Mouse (Mus musculus): ENCODE measurements at regions not wholly inside any gene's neighbourhood (a gene's known extent, or its start where the extent isn't known, plus 50 kb on each side); places are given as distances from the start of the nearest gene placed in this dataset.

- Histone ChIP-seq H3K4me3 (ENCODE audit: insufficient read depth in 1 of 2, low read depth in 1 of 2, low read length in 2 of 2, poor library complexity in 1 of 2, severe bottlenecking in 1 of 2) (no peak overlapping the region), H3K27ac (ENCODE audit: insufficient read depth, low read depth, low read length, poor library complexity, severe bottlenecking) (no peak overlapping the region), H3K4me1 (ENCODE audit: control insufficient read depth in 2 of 2, insufficient read depth in 2 of 2, low read length in 2 of 2, poor library complexity in 1 of 2) (no peaks in the 10 kb centered on the region), H3K36me3 (ENCODE audit: control insufficient read depth, insufficient read depth, low read length, poor library complexity, severe bottlenecking) (no peaks in the 10 kb centered on the region), H3K9ac (ENCODE audit: insufficient read depth, low read depth, low read length, poor library complexity, severe bottlenecking) (no peak overlapping the region), H3K9me3 (ENCODE audit: control insufficient read depth, insufficient read depth, low read depth, low read length) (no peaks in the 10 kb centered on the region)
- in situ Hi-C loops (cut with MboI; ENCODE audit: low sequenced_read_pairs in 2 of 2, unreplicated experiment in 2 of 2): no loop called here
- no peak for DNase-seq (ENCODE audit: low read depth, low spot score)
- TF ChIP-seq ZNF384 (IDR thresholded peaks at IDR 0.05; ENCODE audit: low read depth, low read length): no peak
- no peak for TF ChIP-seq CHD2 (IDR thresholded peaks at IDR 0.05; ENCODE audit: low read depth, low read length)
- no peak for TF ChIP-seq MAFK (IDR thresholded peaks at IDR 0.05; ENCODE audit: insufficient read depth, low read depth, low read length)
- no peak for TF ChIP-seq HCFC1 (IDR thresholded peaks at IDR 0.05; ENCODE audit: borderline replicate concordance, insufficient read depth, low read length)
- no peak for TF ChIP-seq ZC3H11A (IDR thresholded peaks at IDR 0.05; ENCODE audit: borderline replicate concordance, low read depth, low read length)
Measured at GRCm38 (mm10) chr9:76734387-76734786, 167.5 kb upstream of the Fam83b start.

GRCm38 (mm10) chr9:76733812-76734211 is 166.9 kb upstream of the Fam83b start:
- in situ Hi-C loops (cut with MboI; ENCODE audit: low sequenced_read_pairs in 2 of 2, unreplicated experiment in 2 of 2): no loop called here
- Histone ChIP-seq H3K36me3 (ENCODE audit: control insufficient read depth, insufficient read depth, low read length, poor library complexity, severe bottlenecking) (no peaks in the 10 kb centered on the region), H3K9ac (ENCODE audit: insufficient read depth, low read depth, low read length, poor library complexity, severe bottlenecking) (no peak overlapping the region), H3K27ac (ENCODE audit: insufficient read depth, low read depth, low read length, poor library complexity, severe bottlenecking) (no peak overlapping the region), H3K9me3 (ENCODE audit: control insufficient read depth, insufficient read depth, low read depth, low read length) (no peaks in the 10 kb centered on the region), H3K4me1 (ENCODE audit: control insufficient read depth in 2 of 2, insufficient read depth in 2 of 2, low read length in 2 of 2, poor library complexity in 1 of 2) (no peaks in the 10 kb centered on the region), H3K4me3 (ENCODE audit: insufficient read depth in 1 of 2, low read depth in 1 of 2, low read length in 2 of 2, poor library complexity in 1 of 2, severe bottlenecking in 1 of 2) (no peak overlapping the region)
- TF ChIP-seq MAFK (IDR thresholded peaks at IDR 0.05; ENCODE audit: insufficient read depth, low read depth, low read length) (no peak), CHD2 (IDR thresholded peaks at IDR 0.05; ENCODE audit: low read depth, low read length) (no peak), HCFC1 (IDR thresholded peaks at IDR 0.05; ENCODE audit: borderline replicate concordance, insufficient read depth, low read length) (no peak), ZNF384 (IDR thresholded peaks at IDR 0.05; ENCODE audit: low read depth, low read length) (no peak), ZC3H11A (IDR thresholded peaks at IDR 0.05; ENCODE audit: borderline replicate concordance, low read depth, low read length) (no peak)
- DNase-seq (ENCODE audit: low read depth, low spot score): no peak

GRCm38 (mm10) chr9:76722881-76723280 is 156.0 kb upstream of the Fam83b start:
- no peak for TF ChIP-seq ZNF384 (IDR thresholded peaks at IDR 0.05; ENCODE audit: low read depth, low read length)
- Histone ChIP-seq H3K4me1 (ENCODE audit: control insufficient read depth in 2 of 2, insufficient read depth in 2 of 2, low read length in 2 of 2, poor library complexity in 1 of 2) (no peaks in the 10 kb centered on the region), H3K27ac (ENCODE audit: insufficient read depth, low read depth, low read length, poor library complexity, severe bottlenecking) (no peak overlapping the region), H3K9me3 (ENCODE audit: control insufficient read depth, insufficient read depth, low read depth, low read length) (no peaks in the 10 kb centered on the region), H3K36me3 (ENCODE audit: control insufficient read depth, insufficient read depth, low read length, poor library complexity, severe bottlenecking) (no peaks in the 10 kb centered on the region), H3K4me3 (ENCODE audit: insufficient read depth in 1 of 2, low read depth in 1 of 2, low read length in 2 of 2, poor library complexity in 1 of 2, severe bottlenecking in 1 of 2) (no peak overlapping the region), H3K9ac (ENCODE audit: insufficient read depth, low read depth, low read length, poor library complexity, severe bottlenecking) (no peak overlapping the region)
- in situ Hi-C loops (cut with MboI; ENCODE audit: low sequenced_read_pairs in 2 of 2, unreplicated experiment in 2 of 2): no loop called here
- DNase-seq (ENCODE audit: low read depth, low spot score): no peak

GRCm38 (mm10) chr9:76715852-76716251 is 148.9 kb upstream of the Fam83b start:
- H3K4me1 ChIP-seq (ENCODE audit: control insufficient read depth in 2 of 2, insufficient read depth in 2 of 2, low read length in 2 of 2, poor library complexity in 1 of 2): no peaks in the 10 kb centered on the region
- DNase-seq (ENCODE audit: low read depth, low spot score): no peak
- H3K9ac ChIP-seq (ENCODE audit: insufficient read depth, low read depth, low read length, poor library complexity, severe bottlenecking): no peak overlapping the region
- H3K9me3 ChIP-seq (ENCODE audit: control insufficient read depth, insufficient read depth, low read depth, low read length): no peaks in the 10 kb centered on the region
- TF ChIP-seq ZNF384 (IDR thresholded peaks at IDR 0.05; ENCODE audit: low read depth, low read length): no peak
- no peak for TF ChIP-seq CHD2 (IDR thresholded peaks at IDR 0.05; ENCODE audit: low read depth, low read length)
- TF ChIP-seq ZC3H11A (IDR thresholded peaks at IDR 0.05; ENCODE audit: borderline replicate concordance, low read depth, low read length): no peak
- TF ChIP-seq HCFC1 (IDR thresholded peaks at IDR 0.05; ENCODE audit: borderline replicate concordance, insufficient read depth, low read length): no peak
- TF ChIP-seq MAFK (IDR thresholded peaks at IDR 0.05; ENCODE audit: insufficient read depth, low read depth, low read length): no peak
- in situ Hi-C loops (cut with MboI; ENCODE audit: low sequenced_read_pairs in 2 of 2, unreplicated experiment in 2 of 2): no loop called here
- H3K27ac ChIP-seq (ENCODE audit: insufficient read depth, low read depth, low read length, poor library complexity, severe bottlenecking): no peak overlapping the region
- H3K4me3 ChIP-seq (ENCODE audit: insufficient read depth in 1 of 2, low read depth in 1 of 2, low read length in 2 of 2, poor library complexity in 1 of 2, severe bottlenecking in 1 of 2): no peak overlapping the region
- H3K36me3 ChIP-seq (ENCODE audit: control insufficient read depth, insufficient read depth, low read length, poor library complexity, severe bottlenecking): no peaks in the 10 kb centered on the region

GRCm38 (mm10) chr9:76706451-76706850 is 139.5 kb upstream of the Fam83b start:
- in situ Hi-C loops (cut with MboI; ENCODE audit: low sequenced_read_pairs in 2 of 2, unreplicated experiment in 2 of 2): no loop called here
- no peak for TF ChIP-seq HCFC1 (IDR thresholded peaks at IDR 0.05; ENCODE audit: borderline replicate concordance, insufficient read depth, low read length)
- TF ChIP-seq ZNF384 (IDR thresholded peaks at IDR 0.05; ENCODE audit: low read depth, low read length): no peak
- no peak for TF ChIP-seq ZC3H11A (IDR thresholded peaks at IDR 0.05; ENCODE audit: borderline replicate concordance, low read depth, low read length)
- no peak for TF ChIP-seq CHD2 (IDR thresholded peaks at IDR 0.05; ENCODE audit: low read depth, low read length)
- no peak for TF ChIP-seq MAFK (IDR thresholded peaks at IDR 0.05; ENCODE audit: insufficient read depth, low read depth, low read length)

More at GRCm38 (mm10) chr9:76706451-76706850, 139.5 kb upstream of the Fam83b start:
- Histone ChIP-seq H3K36me3 (ENCODE audit: control insufficient read depth, insufficient read depth, low read length, poor library complexity, severe bottlenecking) (no peaks in the 10 kb centered on the region), H3K27ac (ENCODE audit: insufficient read depth, low read depth, low read length, poor library complexity, severe bottlenecking) (no peak overlapping the region), H3K9me3 (ENCODE audit: control insufficient read depth, insufficient read depth, low read depth, low read length) (no peaks in the 10 kb centered on the region), H3K9ac (ENCODE audit: insufficient read depth, low read depth, low read length, poor library complexity, severe bottlenecking) (no peak overlapping the region), H3K4me1 (ENCODE audit: control insufficient read depth in 2 of 2, insufficient read depth in 2 of 2, low read length in 2 of 2, poor library complexity in 1 of 2) (no peaks in the 10 kb centered on the region), H3K4me3 (ENCODE audit: insufficient read depth in 1 of 2, low read depth in 1 of 2, low read length in 2 of 2, poor library complexity in 1 of 2, severe bottlenecking in 1 of 2) (no peak overlapping the region)
- DNase-seq (ENCODE audit: low read depth, low spot score): no peak
